In the genomic region with DNA sequence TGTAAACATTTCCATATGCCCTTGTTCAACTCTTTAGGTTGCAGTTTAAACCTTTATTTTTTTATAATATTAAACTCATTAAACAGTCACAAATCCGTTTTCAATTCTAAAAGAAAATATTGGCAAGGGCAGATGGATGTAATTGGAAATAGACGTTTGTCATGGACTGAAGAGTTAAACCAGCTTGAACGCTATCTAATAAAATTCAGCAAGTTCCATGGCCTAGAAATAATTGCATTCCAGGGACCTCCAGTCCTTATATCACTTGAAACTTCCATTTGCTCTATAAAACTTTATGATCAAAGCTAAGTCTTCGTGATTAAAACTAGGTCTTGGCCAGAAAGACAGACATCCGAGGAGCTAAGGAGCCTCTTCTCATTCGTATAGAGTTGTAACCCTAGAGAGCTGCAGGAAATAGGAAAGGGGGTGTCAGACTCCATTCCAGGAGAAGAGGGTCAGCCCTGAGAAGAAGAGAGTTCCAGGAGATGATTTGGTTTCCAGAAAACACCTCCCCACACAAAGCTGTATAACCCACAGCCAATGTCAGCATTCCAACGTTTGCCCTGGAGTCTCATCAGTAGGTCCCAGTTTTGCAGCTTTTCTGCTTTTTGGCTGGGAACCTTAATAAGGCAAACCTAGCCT, we compare ENCODE assay signal across 18 mouse cellular contexts. TPM values are rescaled to one million over a fixed set of nuclear protein-coding genes. Genes with fewer than 3 reads are reported as not detected.
"Had no signal": no experiment of that assay in that cellular context is flagged by ENCODE, and none has a peak within 500 bp of the region (broad histone marks: within the 10 kb centered on the region; RNA-seq: fewer than 3 reads in every experiment).

No protein-coding gene starts in this region.

- DNase-seq: kidney, adult 18-20 months; kidney, postnatal 10 days; liver, postnatal 0 days; lung, embryonic 14.5 days; right cerebral cortex, postnatal 14 days; spleen, adult 18-20 months; thymus, postnatal 25 days had no signal

- H3K9ac ChIP-seq: liver, embryonic 14.5 days; liver, postnatal 0 days; lung, embryonic 14.5 days; midbrain, embryonic 13.5 days; stomach, embryonic 15.5 days had no signal

- H3K9me3 ChIP-seq: midbrain, embryonic 13.5 days; stomach, embryonic 15.5 days had no signal

- H3K4me3 ChIP-seq: midbrain, embryonic 13.5 days; stomach, embryonic 15.5 days had no signal

- H3K27me3 ChIP-seq: stomach, embryonic 15.5 days had no signal

- H3K4me2 ChIP-seq: liver, embryonic 11.5 days; lung, embryonic 14.5 days; midbrain, embryonic 13.5 days; stomach, embryonic 15.5 days had no signal

- H3K27ac ChIP-seq: liver, embryonic 14.5 days; macrophage; midbrain, embryonic 13.5 days; stomach, embryonic 15.5 days had no signal

- H3K4me1 ChIP-seq: stomach, embryonic 15.5 days had no signal

- H3K36me3 ChIP-seq: midbrain, embryonic 13.5 days; stomach, embryonic 15.5 days had no signal

- ATAC-seq: inflammation-experienced regulatory T-cells, adult 6 months; intestine, embryonic 16.5 days; liver, postnatal 0 days; lung, postnatal 0 days; midbrain, embryonic 13.5 days had no signal

RNA-seq across cellular contexts. Expression of gene Cpvl, which starts 36.2 kb away (rescaled TPM):
- polyA plus RNA-seq: inflammation-experienced regulatory T-cells, adult 6 months; liver, embryonic 11.5 days; liver, embryonic 14.5 days; liver, postnatal 0 days; macrophage; midbrain, embryonic 13.5 days; neural tube, embryonic 11.5 days; neural tube, embryonic 14.5 days; thymus, postnatal 0 days had no signal
